Mouse (Mus musculus): ENCODE measurements around the gene Sema6d. TPM values are rescaled to one million over a fixed set of nuclear protein-coding genes. Genes with fewer than 3 reads are reported as not detected.

Gene Sema6d
- polyA plus RNA-seq, 2 experiments = 2.2 to 3.2 TPM

GRCm38 (mm10) chr2:124162001-124162599 lies 72.3 kb downstream of the Sema6d start:
- H3K27me3 ChIP-seq (ENCODE audit: control insufficient read depth, insufficient read depth, low read length) = no peaks in the 10 kb centered on the region
- H3K4me2 ChIP-seq (ENCODE audit: low read depth) = no peak overlapping the region
- H3K4me1 ChIP-seq (replicated peaks; ENCODE audit: control insufficient read depth in 2 of 2, insufficient read depth in 2 of 2, low read length in 1 of 2) = no peaks in the 10 kb centered on the region
- WGBS (ENCODE audit: insufficient replicate concordance) = 38% methylated on average over 7 of the region's 7 CpGs
- ATAC-seq (ENCODE audit: insufficient read depth) (no peak), DNase-seq (ENCODE audit: low read depth in 3 of 3, low spot score in 3 of 3) (no peak)
- no peak overlapping the region for H3K4me3 ChIP-seq (ENCODE audit: insufficient read depth in 1 of 2, low read depth in 2 of 2, low read length in 2 of 2)
- no peaks in the 10 kb centered on the region for H3K36me3 ChIP-seq (replicated peaks; ENCODE audit: control insufficient read depth, insufficient read depth, low read depth)
- H3K9ac ChIP-seq (replicated peaks) = no peak overlapping the region
- TF ChIP-seq CTCF (IDR thresholded peaks at IDR 0.05; ENCODE audit: low read depth) = no peak
- no peak for TF ChIP-seq EP300 (IDR thresholded peaks at IDR 0.05; ENCODE audit: low read depth)
- no peaks in the 10 kb centered on the region for H3K9me3 ChIP-seq (ENCODE audit: control insufficient read depth, low read length)
- H3K27ac ChIP-seq = no peak overlapping the region

- Histone ChIP-seq H3K9me3 (ENCODE audit: control insufficient read depth, low read length) (no peaks in the 10 kb centered on the region), H3K9ac (replicated peaks) (no peak overlapping the region), H3K36me3 (replicated peaks; ENCODE audit: control insufficient read depth, insufficient read depth, low read depth) (no peaks in the 10 kb centered on the region), H3K4me3 (ENCODE audit: insufficient read depth in 1 of 2, low read depth in 2 of 2, low read length in 2 of 2) (no peak overlapping the region), H3K4me2 (ENCODE audit: low read depth) (no peak overlapping the region), H3K27me3 (ENCODE audit: control insufficient read depth, insufficient read depth, low read length) (no peaks in the 10 kb centered on the region), H3K27ac (no peak overlapping the region), H3K4me1 (replicated peaks; ENCODE audit: control insufficient read depth in 2 of 2, insufficient read depth in 2 of 2, low read length in 1 of 2) (no peaks in the 10 kb centered on the region)
- DNase-seq (ENCODE audit: low read depth in 3 of 3, low spot score in 3 of 3) = no peak
- no peak for TF ChIP-seq CTCF (IDR thresholded peaks at IDR 0.05; ENCODE audit: low read depth)
- TF ChIP-seq EP300 (IDR thresholded peaks at IDR 0.05; ENCODE audit: low read depth) = no peak
- 89% methylated on average over 1 of the region's 1 CpGs for WGBS (ENCODE audit: insufficient replicate concordance)
- ATAC-seq (ENCODE audit: insufficient read depth) = no peak
Observed at GRCm38 (mm10) chr2:124168411-124168810, 78.6 kb downstream of the Sema6d start.

GRCm38 (mm10) chr2:124171718-124172117 lies 81.9 kb downstream of the Sema6d start:
- Histone ChIP-seq H3K36me3 (replicated peaks; ENCODE audit: control insufficient read depth, insufficient read depth, low read depth) (no peaks in the 10 kb centered on the region), H3K27me3 (ENCODE audit: control insufficient read depth, insufficient read depth, low read length) (no peaks in the 10 kb centered on the region), H3K4me1 (replicated peaks; ENCODE audit: control insufficient read depth in 2 of 2, insufficient read depth in 2 of 2, low read length in 1 of 2) (no peaks in the 10 kb centered on the region), H3K9ac (replicated peaks) (no peak overlapping the region), H3K4me2 (ENCODE audit: low read depth) (no peak overlapping the region), H3K4me3 (ENCODE audit: insufficient read depth in 1 of 2, low read depth in 2 of 2, low read length in 2 of 2) (no peak overlapping the region), H3K27ac (no peak overlapping the region), H3K9me3 (ENCODE audit: control insufficient read depth, low read length) (no peaks in the 10 kb centered on the region)
- DNase-seq (ENCODE audit: low read depth in 3 of 3, low spot score in 3 of 3) (no peak), ATAC-seq (ENCODE audit: insufficient read depth) (no peak)
- TF ChIP-seq CTCF (IDR thresholded peaks at IDR 0.05; ENCODE audit: low read depth) (no peak), EP300 (IDR thresholded peaks at IDR 0.05; ENCODE audit: low read depth) (no peak)
- WGBS (ENCODE audit: insufficient replicate concordance) = 53% methylated on average over 3 of the region's 3 CpGs

DNA sequence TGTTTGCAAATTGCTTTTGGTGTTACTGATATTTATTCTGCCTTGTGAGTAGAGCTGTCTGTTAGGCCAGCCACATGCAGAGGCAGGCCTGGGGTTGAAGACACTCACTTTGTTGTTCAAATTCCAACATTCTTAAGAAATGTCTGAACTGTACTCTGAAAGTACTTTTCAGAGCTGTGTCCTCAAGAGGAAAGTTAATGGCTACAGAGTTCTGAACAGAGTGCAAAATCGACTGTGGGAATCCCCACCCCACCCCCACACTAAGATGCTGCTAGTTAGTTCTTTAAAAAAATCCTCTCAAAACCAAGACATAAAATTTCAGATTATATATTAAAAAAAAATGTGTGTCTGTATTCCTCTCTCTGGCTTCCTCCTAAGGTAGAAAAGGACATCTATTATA lies 86.5 kb downstream of the Sema6d start:
- no peak overlapping the region for H3K27ac ChIP-seq
- TF ChIP-seq CTCF (IDR thresholded peaks at IDR 0.05; ENCODE audit: low read depth) (no peak), EP300 (IDR thresholded peaks at IDR 0.05; ENCODE audit: low read depth) (no peak)
- WGBS (ENCODE audit: insufficient replicate concordance) = 32% methylated on average over 1 of the region's 1 CpGs
- ATAC-seq (ENCODE audit: insufficient read depth) (no peak), DNase-seq (ENCODE audit: low read depth in 3 of 3, low spot score in 3 of 3) (no peak)
- no peaks in the 10 kb centered on the region for H3K9me3 ChIP-seq (ENCODE audit: control insufficient read depth, low read length)
- H3K27me3 ChIP-seq (ENCODE audit: control insufficient read depth, insufficient read depth, low read length) = no peaks in the 10 kb centered on the region
- no peaks in the 10 kb centered on the region for H3K36me3 ChIP-seq (replicated peaks; ENCODE audit: control insufficient read depth, insufficient read depth, low read depth)
- no peak overlapping the region for H3K4me2 ChIP-seq (ENCODE audit: low read depth)
- H3K4me3 ChIP-seq (ENCODE audit: insufficient read depth in 1 of 2, low read depth in 2 of 2, low read length in 2 of 2) = no peak overlapping the region
- no peaks in the 10 kb centered on the region for H3K4me1 ChIP-seq (replicated peaks; ENCODE audit: control insufficient read depth in 2 of 2, insufficient read depth in 2 of 2, low read length in 1 of 2)
- no peak overlapping the region for H3K9ac ChIP-seq (replicated peaks)

GRCm38 (mm10) chr2:124176711-124177169 lies 87.0 kb downstream of the Sema6d start:
- Histone ChIP-seq H3K4me1 (replicated peaks; ENCODE audit: control insufficient read depth in 2 of 2, insufficient read depth in 2 of 2, low read length in 1 of 2) (no peaks in the 10 kb centered on the region), H3K36me3 (replicated peaks; ENCODE audit: control insufficient read depth, insufficient read depth, low read depth) (no peaks in the 10 kb centered on the region), H3K27ac (no peak overlapping the region), H3K27me3 (ENCODE audit: control insufficient read depth, insufficient read depth, low read length) (no peaks in the 10 kb centered on the region), H3K4me3 (ENCODE audit: insufficient read depth in 1 of 2, low read depth in 2 of 2, low read length in 2 of 2) (no peak overlapping the region), H3K9ac (replicated peaks) (no peak overlapping the region), H3K4me2 (ENCODE audit: low read depth) (no peak overlapping the region), H3K9me3 (ENCODE audit: control insufficient read depth, low read length) (no peaks in the 10 kb centered on the region)
- 65% methylated on average over 4 of the region's 4 CpGs for WGBS (ENCODE audit: insufficient replicate concordance)
- TF ChIP-seq CTCF (IDR thresholded peaks at IDR 0.05; ENCODE audit: low read depth) = no peak
- TF ChIP-seq EP300 (IDR thresholded peaks at IDR 0.05; ENCODE audit: low read depth) = no peak
- ATAC-seq (ENCODE audit: insufficient read depth) = no peak
- no peak for DNase-seq (ENCODE audit: low read depth in 3 of 3, low spot score in 3 of 3)
